Mouse (Mus musculus) kidney, embryonic 14.5 days (tissue): ENCODE data around the gene Etnk2. TPM values are rescaled to one million over a fixed set of nuclear protein-coding genes. Genes with fewer than 3 reads are reported as not detected.
A peak's percentile ranks its signal among the peaks of the same experiment; 100 is the strongest.
"Not testable (repeated sequence)": the region's sequence is repeated elsewhere in the genome, so short reads cannot be mapped to it uniquely, and the experiment has no call there.

Source experiments
- ATAC-seq: fragments of 200-750 bp; cut with Nextera tagmentation; 2 replicates; pipeline ENCODE4 v1.8.0; 2017; ENCODE audit warnings: moderate number of reproducible peaks, mild to moderate bottlenecking, moderate TSS enrichment, moderate library complexity; ENCODE audit not compliant: low FRiP score, low TSS enrichment
- H3K27ac ChIP-seq: fragments of 300-500 bp; sonication (generic); 2 replicates; pipeline ENCODE4 v1.5.1; 2014; ENCODE audit warnings: low read depth, mild to moderate bottlenecking, low read length, moderate library complexity, mixed read lengths
- H3K27me3 ChIP-seq: fragments of 300-500 bp; sonication (generic); 2 replicates; pipeline ENCODE4 v1.6.1; 2014; ENCODE audit warnings: mild to moderate bottlenecking, low read length; ENCODE audit not compliant: control insufficient read depth, insufficient read depth
- H3K36me3 ChIP-seq: fragments of 300-500 bp; sonication (generic); 2 replicates; pipeline ENCODE4 v1.6.1; 2014; ENCODE audit warnings: low read length, mixed read lengths; ENCODE audit not compliant: control insufficient read depth, insufficient read depth
- H3K4me1 ChIP-seq: fragments of 300-500 bp; sonication (generic); 2 replicates; pipeline ENCODE4 v1.6.1; 2014; ENCODE audit warnings: low read length, mixed read lengths; ENCODE audit not compliant: control insufficient read depth, insufficient read depth
- H3K4me2 ChIP-seq: fragments of 300-500 bp; sonication (generic); replicated peaks from 2 replicates; pipeline ENCODE4 v1.6.1; 2014; ENCODE audit warnings: low read depth, mild to moderate bottlenecking, low read length
- H3K4me3 ChIP-seq: fragments of 300-500 bp; sonication (generic); 2 replicates; pipeline ENCODE4 v1.5.1; 2014; ENCODE audit warnings: mild to moderate bottlenecking, low read length
- H3K9ac ChIP-seq: fragments of 300-500 bp; sonication (generic); 2 replicates; pipeline ENCODE4 v1.6.1; 2014; ENCODE audit warnings: low read depth, mild to moderate bottlenecking, low read length, moderate library complexity
- H3K9me3 ChIP-seq: fragments of 300-500 bp; sonication (generic); 2 replicates; pipeline ENCODE4 v1.6.1; 2016; ENCODE audit warnings: low read length; ENCODE audit not compliant: control insufficient read depth
- WGBS: fragments of 180-500 bp; shearing (Covaris S2); extraction: QIAGEN DNeasy Blood & Tissue Kit; methylation state at CpG from one replicate; pipeline ENCODE4 v1.1.7; 2014; 5-methylcytosine and 5-hydroxymethylcytosine counted together
- polyA plus RNA-seq: library from polyadenylated mRNA; unstranded; fragments of >200 nt; fragmentation: Nextera tagmentation; extraction: Ambion mirVana; gene quantifications from 2 replicates; pipeline ENCODE4 v1.2.1, GENCODE M21; 2014

Gene Etnk2
- polyA plus RNA-seq, 1 experiment from 2014 or later = 2.0 TPM

- no peak overlapping the region for H3K27ac ChIP-seq
- H3K27me3 ChIP-seq = peaks cover 33% of the 10 kb centered on the region; the same call in 1 of the 2 replicates
- no peak for ATAC-seq
- H3K9ac ChIP-seq = no peak overlapping the region
- no peaks in the 10 kb centered on the region for H3K36me3 ChIP-seq
- H3K9me3 ChIP-seq = no peaks in the 10 kb centered on the region
- no peak overlapping the region for H3K4me2 ChIP-seq
- H3K4me1 ChIP-seq = no peaks in the 10 kb centered on the region
- WGBS = 88% methylated on average over 6 of the region's 6 CpGs
- H3K4me3 ChIP-seq = no peak overlapping the region
These were observed 35.0 kb upstream of the Etnk2 start for GRCm38 (mm10) chr1:133328299-133328795.

- ATAC-seq = no peak
- 8% methylated on average over 34 of the region's 34 CpGs for WGBS
- Histone ChIP-seq H3K4me1 (no peaks in the 10 kb centered on the region), H3K36me3 (no peaks in the 10 kb centered on the region), H3K4me3 (peak overlapping the region; percentile 24), H3K4me2 (peak overlapping the region; percentile 50), H3K27ac (no peak overlapping the region), H3K9ac (peak overlapping the region; percentile 47), H3K27me3 (peaks cover 33% of the 10 kb centered on the region; the same call in 1 of the 2 replicates), H3K9me3 (no peaks in the 10 kb centered on the region)
These were observed 34.3 kb upstream of the Etnk2 start for GRCm38 (mm10) chr1:133328896-133329637.

GRCm38 (mm10) chr1:133329638-133329964 is 33.8 kb upstream of the Etnk2 start:
- Histone ChIP-seq H3K9ac (peak overlapping the region; percentile 47), H3K4me2 (peak overlapping the region; percentile 50), H3K36me3 (no peaks in the 10 kb centered on the region), H3K4me3 (peak overlapping the region; percentile 24), H3K9me3 (no peaks in the 10 kb centered on the region), H3K27me3 (peaks cover 33% of the 10 kb centered on the region; the same call in 1 of the 2 replicates), H3K27ac (no peak overlapping the region), H3K4me1 (no peaks in the 10 kb centered on the region)
- 28% methylated on average over 7 of the region's 7 CpGs for WGBS
- no peak for ATAC-seq

GRCm38 (mm10) chr1:133331142-133331541 is 32.2 kb upstream of the Etnk2 start:
- Histone ChIP-seq H3K9me3 (no peaks in the 10 kb centered on the region), H3K27me3 (peaks cover 33% of the 10 kb centered on the region; the same call in 1 of the 2 replicates), H3K9ac (no peak overlapping the region), H3K4me1 (no peaks in the 10 kb centered on the region), H3K4me3 (no peak overlapping the region), H3K27ac (no peak overlapping the region), H3K36me3 (no peaks in the 10 kb centered on the region), H3K4me2 (no peak overlapping the region)
- 89% methylated on average over 3 of the region's 3 CpGs for WGBS
- no peak for ATAC-seq

GRCm38 (mm10) chr1:133332656-133333430 is 30.5 kb upstream of the Etnk2 start:
- 89% methylated on average over 11 of the region's 11 CpGs for WGBS
- Histone ChIP-seq H3K4me3 (no peak overlapping the region), H3K9ac (no peak overlapping the region), H3K9me3 (no peaks in the 10 kb centered on the region), H3K4me2 (no peak overlapping the region), H3K27ac (no peak overlapping the region), H3K27me3 (peaks cover 32% of the 10 kb centered on the region; the same call in 1 of the 2 replicates), H3K4me1 (no peaks in the 10 kb centered on the region), H3K36me3 (no peaks in the 10 kb centered on the region)
- ATAC-seq = no peak

- Histone ChIP-seq H3K4me1 (no peaks in the 10 kb centered on the region), H3K9me3 (no peaks in the 10 kb centered on the region), H3K4me2 (no peak overlapping the region), H3K27me3 (peaks cover 21% of the 10 kb centered on the region; the same call in 1 of the 2 replicates), H3K36me3 (no peaks in the 10 kb centered on the region), H3K4me3 (no peak overlapping the region), H3K9ac (no peak overlapping the region), H3K27ac (no peak overlapping the region)
- WGBS = 87% methylated on average over 6 of the region's 6 CpGs
- no peak for ATAC-seq
These were observed 29.4 kb upstream of the Etnk2 start for GRCm38 (mm10) chr1:133333937-133334336.

GRCm38 (mm10) chr1:133340403-133340802 is 23.0 kb upstream of the Etnk2 start:
- H3K4me1 ChIP-seq, H3K9ac ChIP-seq, H3K36me3 ChIP-seq, H3K4me3 ChIP-seq, H3K27me3 ChIP-seq, H3K4me2 ChIP-seq, H3K27ac ChIP-seq, H3K9me3 ChIP-seq, ATAC-seq: not testable (repeated sequence)
- WGBS = 75% methylated on average over 1 of the region's 1 CpGs

GRCm38 (mm10) chr1:133344357-133344756 is 19.0 kb upstream of the Etnk2 start:
- peak; percentile 28; the same call in 1 of the 2 replicates for ATAC-seq

GRCm38 (mm10) chr1:133346531-133346930 is 16.8 kb upstream of the Etnk2 start:
- ATAC-seq = no peak
- no peak overlapping the region for H3K9ac ChIP-seq
- H3K27me3 ChIP-seq = no peaks in the 10 kb centered on the region
- no peak overlapping the region for H3K4me3 ChIP-seq
- no peaks in the 10 kb centered on the region for H3K4me1 ChIP-seq
- no peaks in the 10 kb centered on the region for H3K36me3 ChIP-seq
- no peak overlapping the region for H3K4me2 ChIP-seq
- WGBS = 88% methylated on average over 9 of the region's 9 CpGs
- no peak overlapping the region for H3K27ac ChIP-seq
- no peaks in the 10 kb centered on the region for H3K9me3 ChIP-seq

More at GRCm38 (mm10) chr1:133344357-133344756, 19.0 kb upstream of the Etnk2 start:
- H3K27me3 ChIP-seq = no peaks in the 10 kb centered on the region
- H3K4me2 ChIP-seq = no peak overlapping the region
- H3K27ac ChIP-seq = no peak overlapping the region
- H3K4me1 ChIP-seq = no peaks in the 10 kb centered on the region
- WGBS = 68% methylated on average over 2 of the region's 2 CpGs
- no peaks in the 10 kb centered on the region for H3K9me3 ChIP-seq
- no peaks in the 10 kb centered on the region for H3K36me3 ChIP-seq
- no peak overlapping the region for H3K9ac ChIP-seq
- no peak overlapping the region for H3K4me3 ChIP-seq
